Mouse (Mus musculus): ENCODE measurements around the gene Abcc1. TPM values are rescaled to one million over a fixed set of nuclear protein-coding genes. Genes with fewer than 3 reads are reported as not detected.

Abcc1 gene
- total RNA-seq, 1 experiment from 2014 or later: 20.6 TPM

- DNase-seq: no peak
Measured at GRCm38 (mm10) chr16:14506461-14506860, 145.1 kb downstream of the Abcc1 start.

Other genes with a start within 250 kb of the Abcc1 start
- 41.0 and 43.6 TPM in 2 replicates for gene Nde1, start 198.3 kb upstream of the Abcc1 start, total RNA-seq (2021)
- 84.5 and 100 TPM in 2 replicates for gene Marf1, start 198.2 kb upstream of the Abcc1 start, total RNA-seq (2021)
- 7.6 and 21.4 TPM in 2 replicates for gene Myh11, start 70.2 kb upstream of the Abcc1 start, total RNA-seq (2021)
- 45.9 and 46.6 TPM in 2 replicates for gene Fopnl, start 44.2 kb upstream of the Abcc1 start, total RNA-seq (2021)
- gene A630010A05Rik, start 200.8 kb downstream of the Abcc1 start, total RNA-seq (2021): not detected in 2 replicates

All from adrenal gland, postnatal 14 days (tissue).